Mouse (Mus musculus) liver, embryonic 15.5 days (tissue): Measurements from ENCODE around the gene H2afy. TPM values are rescaled to one million over a fixed set of nuclear protein-coding genes. Genes with fewer than 3 reads are reported as not detected.

Source experiments
- ATAC-seq: fragments of 200-750 bp; cut with Nextera tagmentation; 2 replicates; pipeline ENCODE4 v1.8.0; 2017; ENCODE audit warnings: moderate number of reproducible peaks, mild to moderate bottlenecking, moderate library complexity; ENCODE audit not compliant: insufficient read depth
- H3K27ac ChIP-seq: fragments of 300-500 bp; sonication (generic); replicated peaks from 2 replicates; pipeline ENCODE4 v1.5.1; 2015; ENCODE audit warnings: mild to moderate bottlenecking, inconsistent platforms
- H3K27me3 ChIP-seq: fragments of 300-500 bp; sonication (generic); 2 replicates; pipeline ENCODE4 v1.6.1; 2015; ENCODE audit warnings: mild to moderate bottlenecking, inconsistent platforms
- H3K36me3 ChIP-seq: fragments of 300-500 bp; sonication (generic); replicated peaks from 2 replicates; pipeline ENCODE4 v1.6.1; 2015; ENCODE audit warnings: moderate library complexity, mild to moderate bottlenecking, inconsistent platforms
- H3K4me1 ChIP-seq: fragments of 300-500 bp; sonication (generic); replicated peaks from 2 replicates; pipeline ENCODE4 v1.6.1; 2015; ENCODE audit warnings: inconsistent platforms
- H3K4me2 ChIP-seq: fragments of 300-500 bp; sonication (generic); 2 replicates; pipeline ENCODE4 v1.6.1; 2015; ENCODE audit warnings: moderate library complexity, mild to moderate bottlenecking, inconsistent platforms
- H3K4me3 ChIP-seq: fragments of 300-500 bp; sonication (generic); replicated peaks from 2 replicates; pipeline ENCODE4 v1.5.1; 2015; ENCODE audit warnings: mild to moderate bottlenecking, inconsistent platforms
- H3K9ac ChIP-seq: fragments of 300-500 bp; sonication (generic); 2 replicates; pipeline ENCODE4 v1.6.1; 2015; ENCODE audit warnings: moderate library complexity, mild to moderate bottlenecking, inconsistent platforms
- H3K9me3 ChIP-seq: fragments of 300-500 bp; sonication (generic); replicated peaks from 2 replicates; pipeline ENCODE4 v1.6.1; 2016; ENCODE audit warnings: inconsistent platforms
- WGBS: fragments of 180-500 bp; shearing (Covaris S2); methylation state at CpG from one replicate; pipeline ENCODE4 v1.1.7; 2015; ENCODE audit warnings: mixed read lengths; ENCODE audit not compliant: insufficient replicate concordance; 5-methylcytosine and 5-hydroxymethylcytosine counted together
- polyA plus RNA-seq: library from polyadenylated mRNA; unstranded; fragments of >200 nt; fragmentation: Nextera tagmentation; extraction: Ambion mirVana; gene quantifications from 2 replicates; pipeline ENCODE4 v1.2.1, GENCODE M21; 2015

H2afy gene
- polyA plus RNA-seq, 1 experiment from 2014 or later, result 83.7 TPM

- H3K36me3 ChIP-seq, result peaks cover 27% of the 10 kb centered on the region
- H3K4me3 ChIP-seq, result no peak overlapping the region
- ATAC-seq, result no peak
- WGBS, result 64% methylated on average over 6 of the region's 6 CpGs
- no peaks in the 10 kb centered on the region for H3K9me3 ChIP-seq
- no peak overlapping the region for H3K27ac ChIP-seq
- H3K4me2 ChIP-seq, result no peak overlapping the region
- H3K27me3 ChIP-seq, result no peaks in the 10 kb centered on the region
- H3K9ac ChIP-seq, result no peak overlapping the region
- H3K4me1 ChIP-seq, result no peaks in the 10 kb centered on the region
Measured at GRCm38 (mm10) chr13:56069643-56070042, 66.5 kb downstream of the H2afy start.

GRCm38 (mm10) chr13:56068517-56068916 is 67.6 kb downstream of the H2afy start:
- H3K36me3 ChIP-seq, result peaks cover 17% of the 10 kb centered on the region; the same call in 1 of the 2 replicates
- no peaks in the 10 kb centered on the region for H3K9me3 ChIP-seq
- no peak overlapping the region for H3K4me2 ChIP-seq
- no peaks in the 10 kb centered on the region for H3K27me3 ChIP-seq
- no peak for ATAC-seq
- no peaks in the 10 kb centered on the region for H3K4me1 ChIP-seq
- H3K9ac ChIP-seq, result no peak overlapping the region
- no peak overlapping the region for H3K4me3 ChIP-seq
- H3K27ac ChIP-seq, result no peak overlapping the region
- 76% methylated on average over 4 of the region's 4 CpGs for WGBS

DNA sequence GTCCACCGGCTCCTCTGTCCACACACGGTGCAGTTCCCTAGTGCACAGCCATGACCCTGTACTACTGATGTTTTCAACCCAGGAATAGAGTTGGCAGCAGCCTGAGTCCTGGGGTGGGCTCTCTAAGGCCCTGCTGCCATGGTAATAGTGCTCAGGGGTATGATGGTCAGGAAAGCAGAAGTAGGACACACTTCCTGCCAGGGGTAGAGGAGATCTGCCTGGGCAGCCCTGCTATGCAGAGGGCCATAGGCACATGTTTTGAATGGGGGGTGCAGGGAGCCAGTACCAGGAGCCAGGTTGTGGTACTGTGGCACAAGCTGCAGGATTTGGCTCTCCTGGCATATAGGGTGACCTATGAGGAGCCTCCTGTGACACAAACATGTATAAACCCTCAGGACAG is 69.3 kb downstream of the H2afy start:
- H3K27ac ChIP-seq, result no peak overlapping the region
- no peak for ATAC-seq

DNA sequence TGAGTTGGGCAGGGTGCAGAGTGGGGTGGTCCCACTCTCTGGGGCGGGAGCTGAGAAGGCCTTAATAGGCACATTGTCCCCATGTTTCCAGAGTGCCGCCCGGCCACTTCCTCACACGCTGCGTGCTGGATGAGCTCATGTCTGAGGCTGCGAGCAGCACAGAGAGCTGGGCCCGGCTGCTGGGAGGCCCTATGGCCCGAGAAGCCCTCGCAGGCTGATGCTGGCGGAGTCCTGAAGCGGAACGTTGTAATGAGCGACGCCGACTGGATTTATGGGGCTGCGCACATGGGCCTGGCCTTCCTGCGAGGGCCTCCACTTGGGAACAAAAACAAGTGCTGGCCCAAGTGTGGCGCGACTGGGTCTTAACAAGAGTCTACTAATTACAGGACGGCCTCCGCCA is 70.0 kb downstream of the H2afy start:
- H3K27me3 ChIP-seq, result no peaks in the 10 kb centered on the region
- no peak overlapping the region for H3K9ac ChIP-seq
- no peaks in the 10 kb centered on the region for H3K4me1 ChIP-seq
- ATAC-seq, result no peak
- no peaks in the 10 kb centered on the region for H3K9me3 ChIP-seq
- no peak overlapping the region for H3K4me3 ChIP-seq
- WGBS, result 69% methylated on average over 21 of the region's 21 CpGs
- no peak overlapping the region for H3K27ac ChIP-seq
- H3K36me3 ChIP-seq, result 0 out of 2 replicates have a peak, but pooled peaks cover 3% of the 10 kb centered on the region
- H3K4me2 ChIP-seq, result no peak overlapping the region

More for the DNA sequence above, 69.3 kb downstream of the H2afy start:
- no peaks in the 10 kb centered on the region for H3K4me1 ChIP-seq
- 65% methylated on average over 2 of the region's 2 CpGs for whole genome bisulfite sequencing
- H3K4me2 ChIP-seq, result no peak overlapping the region
- H3K27me3 ChIP-seq, result no peaks in the 10 kb centered on the region
- 0 out of 2 replicates have a peak, but pooled peaks cover 5% of the 10 kb centered on the region for H3K36me3 ChIP-seq
- H3K9ac ChIP-seq, result no peak overlapping the region
- no peaks in the 10 kb centered on the region for H3K9me3 ChIP-seq
- no peak overlapping the region for H3K4me3 ChIP-seq

- H3K27ac ChIP-seq, result no peak overlapping the region
- ATAC-seq, result no peak
- H3K36me3 ChIP-seq, result no peaks in the 10 kb centered on the region
- H3K9ac ChIP-seq, result no peak overlapping the region
- WGBS, result 76% methylated on average over 8 of the region's 8 CpGs
- H3K9me3 ChIP-seq, result no peaks in the 10 kb centered on the region
- no peak overlapping the region for H3K4me3 ChIP-seq
- no peaks in the 10 kb centered on the region for H3K4me1 ChIP-seq
- no peaks in the 10 kb centered on the region for H3K27me3 ChIP-seq
- no peak overlapping the region for H3K4me2 ChIP-seq
Measured at GRCm38 (mm10) chr13:56057761-56058160, 78.4 kb downstream of the H2afy start.

- Histone ChIP-seq H3K9me3 (no peaks in the 10 kb centered on the region), H3K9ac (no peak overlapping the region), H3K27ac (no peak overlapping the region), H3K27me3 (no peaks in the 10 kb centered on the region), H3K4me3 (no peak overlapping the region), H3K36me3 (no peaks in the 10 kb centered on the region), H3K4me1 (no peaks in the 10 kb centered on the region), H3K4me2 (no peak overlapping the region)
- no peak for ATAC-seq
- WGBS, result 52% methylated on average over 5 of the region's 5 CpGs
Measured at GRCm38 (mm10) chr13:56055720-56056119, 80.4 kb downstream of the H2afy start.

GRCm38 (mm10) chr13:56054089-56054488 is 82.1 kb downstream of the H2afy start:
- H3K9ac ChIP-seq, result no peak overlapping the region
- no peak overlapping the region for H3K4me3 ChIP-seq
- no peaks in the 10 kb centered on the region for H3K4me1 ChIP-seq
- no peak overlapping the region for H3K27ac ChIP-seq
- H3K4me2 ChIP-seq, result no peak overlapping the region
- 59% methylated on average over 6 of the region's 6 CpGs for WGBS
- ATAC-seq, result no peak
- no peaks in the 10 kb centered on the region for H3K27me3 ChIP-seq
- H3K36me3 ChIP-seq, result no peaks in the 10 kb centered on the region
- no peaks in the 10 kb centered on the region for H3K9me3 ChIP-seq

DNA sequence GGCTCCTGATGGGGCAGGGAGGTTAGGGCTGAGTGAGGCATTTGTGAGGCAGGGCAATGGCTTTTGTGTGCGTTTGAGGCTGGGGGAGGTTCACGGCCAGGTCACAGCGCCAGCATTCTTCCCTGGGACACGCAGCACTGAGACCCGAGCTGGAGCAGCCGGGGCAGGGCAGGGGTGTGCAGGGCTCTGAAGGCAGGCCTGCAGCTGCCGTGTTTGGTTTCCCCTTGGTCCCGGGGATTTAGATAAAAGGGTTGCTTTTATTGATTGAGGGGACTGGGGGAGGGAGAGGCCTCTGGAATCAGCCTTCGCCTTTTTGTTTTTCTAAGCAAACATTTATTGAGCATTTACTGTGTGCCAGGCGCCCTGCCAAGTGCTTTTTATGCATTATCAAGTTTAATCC is 83.4 kb downstream of the H2afy start:
- Histone ChIP-seq H3K27me3 (no peaks in the 10 kb centered on the region), H3K4me3 (no peak overlapping the region), H3K9me3 (no peaks in the 10 kb centered on the region), H3K4me1 (no peaks in the 10 kb centered on the region), H3K9ac (no peak overlapping the region), H3K27ac (no peak overlapping the region), H3K36me3 (no peaks in the 10 kb centered on the region), H3K4me2 (no peak overlapping the region)
- ATAC-seq, result no peak
- 26% methylated on average over 10 of the region's 10 CpGs for WGBS

DNA sequence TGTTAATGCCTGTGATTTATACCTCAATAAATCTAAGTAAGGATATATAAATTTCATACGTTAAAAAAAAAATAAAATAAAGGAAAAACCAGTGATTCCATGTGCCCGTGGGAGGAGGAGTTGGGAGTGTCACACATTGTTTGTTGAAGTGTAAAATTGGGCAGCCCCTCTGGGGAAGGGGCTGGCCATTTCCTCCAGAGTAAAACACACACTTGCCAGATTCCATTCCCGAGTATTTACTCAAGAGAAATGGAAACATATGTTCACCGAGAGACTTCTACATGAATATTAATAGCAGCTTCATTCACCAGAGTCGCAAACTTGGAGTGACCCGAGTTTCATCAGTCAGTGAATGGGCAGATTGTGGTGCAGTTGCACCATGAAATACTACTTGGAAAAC is 85.9 kb downstream of the H2afy start:
- H3K36me3 ChIP-seq, result no peaks in the 10 kb centered on the region
- no peaks in the 10 kb centered on the region for H3K4me1 ChIP-seq
- no peak for ATAC-seq
- no peaks in the 10 kb centered on the region for H3K27me3 ChIP-seq
- no peak overlapping the region for H3K27ac ChIP-seq
- H3K4me2 ChIP-seq, result no peak overlapping the region
- no peak overlapping the region for H3K9ac ChIP-seq
- WGBS, result 51% methylated on average over 6 of the region's 6 CpGs
- H3K4me3 ChIP-seq, result no peak overlapping the region
- no peaks in the 10 kb centered on the region for H3K9me3 ChIP-seq

DNA sequence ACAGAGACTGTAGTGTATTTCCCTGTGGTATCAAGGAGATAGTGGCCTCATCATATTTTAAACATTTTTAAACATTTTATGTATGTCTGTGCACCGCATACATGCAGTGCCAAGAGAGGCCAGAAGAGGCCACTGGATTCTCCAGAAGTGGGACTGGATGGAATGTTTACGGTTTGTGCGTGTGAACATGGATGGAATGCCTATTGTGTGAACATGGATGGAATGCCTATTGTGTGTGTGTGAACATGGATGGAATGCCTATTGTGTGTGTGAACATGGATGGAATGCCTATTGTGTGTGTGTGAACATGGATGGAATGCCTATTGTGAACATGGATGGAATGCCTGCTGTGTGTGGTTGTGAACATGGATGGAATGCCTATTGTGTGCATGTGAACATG is 93.9 kb downstream of the H2afy start:
- H3K4me1 ChIP-seq, result no peaks in the 10 kb centered on the region
- 70% methylated on average over 3 of the region's 3 CpGs for WGBS
- H3K27me3 ChIP-seq, result no peaks in the 10 kb centered on the region
- no peaks in the 10 kb centered on the region for H3K9me3 ChIP-seq
- H3K36me3 ChIP-seq, result no peaks in the 10 kb centered on the region
- ATAC-seq, result no peak
- H3K4me3 ChIP-seq, result no peak overlapping the region
- no peak overlapping the region for H3K4me2 ChIP-seq
- H3K9ac ChIP-seq, result no peak overlapping the region
- H3K27ac ChIP-seq, result no peak overlapping the region

DNA sequence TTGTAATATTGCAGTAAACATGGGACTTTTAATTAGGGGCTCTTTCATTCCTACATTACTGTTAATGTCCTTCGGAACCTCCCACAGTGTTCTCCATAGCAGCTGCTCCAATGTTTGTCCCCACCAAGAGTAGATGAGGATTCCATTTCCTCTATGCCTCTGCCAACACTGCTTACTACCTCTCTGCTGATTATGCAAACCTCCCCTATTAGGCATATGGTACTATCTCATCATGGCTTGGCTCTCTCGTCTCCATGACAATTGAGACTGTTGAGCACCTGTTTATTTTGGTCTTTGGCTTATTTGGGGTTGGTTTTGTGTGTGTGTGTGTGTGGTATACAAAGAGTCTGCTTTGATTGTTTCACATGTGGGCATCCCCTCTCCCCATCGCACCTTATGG is 95.5 kb downstream of the H2afy start:
- H3K9me3 ChIP-seq, result no peaks in the 10 kb centered on the region
- H3K27me3 ChIP-seq, result no peaks in the 10 kb centered on the region
- no peak for ATAC-seq
- H3K4me2 ChIP-seq, result no peak overlapping the region
- no peaks in the 10 kb centered on the region for H3K4me1 ChIP-seq
- 67% methylated on average over 3 of the region's 3 CpGs for WGBS
- H3K36me3 ChIP-seq, result no peaks in the 10 kb centered on the region
- H3K4me3 ChIP-seq, result no peak overlapping the region
- H3K9ac ChIP-seq, result no peak overlapping the region
- H3K27ac ChIP-seq, result no peak overlapping the region

GRCm38 (mm10) chr13:56039610-56040371 is 96.4 kb downstream of the H2afy start:
- no peaks in the 10 kb centered on the region for H3K27me3 ChIP-seq
- H3K27ac ChIP-seq, result no peak overlapping the region
- no peak overlapping the region for H3K4me3 ChIP-seq
- no peaks in the 10 kb centered on the region for H3K36me3 ChIP-seq
- H3K9me3 ChIP-seq, result no peaks in the 10 kb centered on the region
- H3K4me1 ChIP-seq, result no peaks in the 10 kb centered on the region
- no peak overlapping the region for H3K4me2 ChIP-seq
- 51% methylated on average over 10 of the region's 10 CpGs for WGBS
- no peak overlapping the region for H3K9ac ChIP-seq
- ATAC-seq, result no peak
